Mouse (Mus musculus) neural tube, embryonic 11.5 days (tissue): Measurements from ENCODE around the gene Cideb. TPM values are rescaled to one million over a fixed set of nuclear protein-coding genes. Genes with fewer than 3 reads are reported as not detected.

ENCODE experiments used
- ATAC-seq: fragments of 200-750 bp; cut with Nextera tagmentation; 2 replicates; pipeline ENCODE4 v1.8.0; 2017; ENCODE audit warnings: moderate number of reproducible peaks, mild to moderate bottlenecking, moderate TSS enrichment, moderate library complexity; ENCODE audit not compliant: insufficient read depth, low FRiP score, low TSS enrichment
- DNase-seq: peaks from one replicate; pipeline ENCODE4 v3.0.0-alpha.2; 2015; ENCODE audit warnings: low spot score
- H3K27ac ChIP-seq: fragments of 300-500 bp; sonication (generic); 2 replicates; pipeline ENCODE4 v1.5.1; 2014; ENCODE audit warnings: low read depth, mild to moderate bottlenecking, low read length
- H3K27me3 ChIP-seq: fragments of 300-500 bp; sonication (generic); 2 replicates; pipeline ENCODE4 v1.6.1; 2014; ENCODE audit warnings: mild to moderate bottlenecking, low read length, mixed read lengths; ENCODE audit not compliant: control insufficient read depth, insufficient read depth
- H3K36me3 ChIP-seq: fragments of 300-500 bp; sonication (generic); 2 replicates; pipeline ENCODE4 v1.6.1; 2014; ENCODE audit warnings: mild to moderate bottlenecking, low read length, moderate library complexity, mixed read lengths; ENCODE audit not compliant: control insufficient read depth, insufficient read depth
- H3K4me1 ChIP-seq: fragments of 300-500 bp; sonication (generic); 2 replicates; pipeline ENCODE4 v1.6.1; 2014; ENCODE audit warnings: low read length, mixed read lengths; ENCODE audit not compliant: control insufficient read depth, insufficient read depth
- H3K4me2 ChIP-seq: fragments of 300-500 bp; sonication (generic); 2 replicates; pipeline ENCODE4 v1.6.1; 2014; ENCODE audit warnings: low read depth, mild to moderate bottlenecking, moderate library complexity
- H3K4me3 ChIP-seq: fragments of 300-500 bp; sonication (generic); 2 replicates; pipeline ENCODE4 v1.5.1; 2014; ENCODE audit warnings: low read depth, low read length
- H3K9ac ChIP-seq: fragments of 300-500 bp; sonication (generic); 2 replicates; pipeline ENCODE4 v1.6.1; 2014; ENCODE audit warnings: mild to moderate bottlenecking, low read length
- H3K9me3 ChIP-seq: fragments of 300-500 bp; sonication (generic); 2 replicates; pipeline ENCODE4 v1.6.1; 2016; ENCODE audit warnings: low read length; ENCODE audit not compliant: control insufficient read depth
- WGBS: fragments of 180-500 bp; shearing (Covaris S2); extraction: QIAGEN DNeasy Blood & Tissue Kit; methylation state at CpG from one replicate; pipeline ENCODE4 v1.1.7; 2014; 5-methylcytosine and 5-hydroxymethylcytosine counted together
- polyA plus RNA-seq: library from polyadenylated mRNA; unstranded; fragments of >200 nt; fragmentation: Nextera tagmentation; extraction: Ambion mirVana; gene quantifications from 2 replicates; pipeline ENCODE4 v1.2.1, GENCODE M21; 2014

Cideb gene
- polyA plus RNA-seq, 1 experiment from 2014 or later, result 0.32 TPM

GRCm38 (mm10) chr14:55783171-55783957 lies 25.1 kb upstream of the Cideb start:
- 1% methylated on average over 31 of the region's 31 CpGs for whole genome bisulfite sequencing
- no peak overlapping the region for H3K27ac ChIP-seq

GRCm38 (mm10) chr14:55782361-55782960 lies 24.2 kb upstream of the Cideb start:
- Histone ChIP-seq H3K36me3 (no peaks in the 10 kb centered on the region), H3K4me1 (peaks cover 5% of the 10 kb centered on the region; the same call in 1 of the 2 replicates), H3K27ac (no peak overlapping the region), H3K9ac (no peak overlapping the region), H3K4me2 (peak overlapping the region; percentile 39), H3K27me3 (peaks cover 50% of the 10 kb centered on the region), H3K4me3 (no peak overlapping the region), H3K9me3 (no peaks in the 10 kb centered on the region)
- ATAC-seq, result no peak
- DNase-seq, result no peak
- WGBS, result 47% methylated on average over 9 of the region's 9 CpGs

More at GRCm38 (mm10) chr14:55783171-55783957, 25.1 kb upstream of the Cideb start:
- ATAC-seq (no peak), DNase-seq (peak; percentile 35)
- H3K9ac ChIP-seq, result peak overlapping the region; percentile 37
- no peaks in the 10 kb centered on the region for H3K36me3 ChIP-seq
- H3K9me3 ChIP-seq, result no peaks in the 10 kb centered on the region
- H3K4me2 ChIP-seq, result peak overlapping the region; percentile 39
- H3K4me3 ChIP-seq, result peak overlapping the region; percentile 34
- peaks cover 5% of the 10 kb centered on the region; the same call in 1 of the 2 replicates for H3K4me1 ChIP-seq
- H3K27me3 ChIP-seq, result peaks cover 59% of the 10 kb centered on the region

GRCm38 (mm10) chr14:55781310-55781709 lies 23.1 kb upstream of the Cideb start:
- DNase-seq (peak; percentile 73), ATAC-seq (no peak; the same call in 1 of the 2 replicates)
- WGBS, result 17% methylated on average over 14 of the region's 14 CpGs
- H3K4me2 ChIP-seq, result peak overlapping the region; percentile 23
- H3K9ac ChIP-seq, result 0 out of 2 replicates have a peak overlapping the region, but pooled peaks have one; percentile 11
- no peaks in the 10 kb centered on the region for H3K36me3 ChIP-seq
- peaks cover 5% of the 10 kb centered on the region; the same call in 1 of the 2 replicates for H3K4me1 ChIP-seq
- no peak overlapping the region for H3K27ac ChIP-seq
- H3K4me3 ChIP-seq, result no peak overlapping the region
- H3K9me3 ChIP-seq, result no peaks in the 10 kb centered on the region
- H3K27me3 ChIP-seq, result peaks cover 44% of the 10 kb centered on the region

- peaks cover 43% of the 10 kb centered on the region for H3K27me3 ChIP-seq
- H3K4me2 ChIP-seq, result no peak overlapping the region
- DNase-seq (no peak), ATAC-seq (no peak)
- H3K4me3 ChIP-seq, result no peak overlapping the region
- H3K9ac ChIP-seq, result no peak overlapping the region
- H3K27ac ChIP-seq, result no peak overlapping the region
- H3K4me1 ChIP-seq, result peaks cover 5% of the 10 kb centered on the region; the same call in 1 of the 2 replicates
- no peaks in the 10 kb centered on the region for H3K9me3 ChIP-seq
- 82% methylated on average over 11 of the region's 11 CpGs for WGBS
- no peaks in the 10 kb centered on the region for H3K36me3 ChIP-seq
Measured at GRCm38 (mm10) chr14:55780736-55781135, 22.5 kb upstream of the Cideb start.

- Histone ChIP-seq H3K36me3 (no peaks in the 10 kb centered on the region), H3K27ac (no peak overlapping the region), H3K9me3 (no peaks in the 10 kb centered on the region), H3K4me2 (no peak overlapping the region), H3K4me1 (peaks cover 5% of the 10 kb centered on the region; the same call in 1 of the 2 replicates), H3K4me3 (no peak overlapping the region), H3K27me3 (peaks cover 33% of the 10 kb centered on the region), H3K9ac (no peak overlapping the region)
- 71% methylated on average over 16 of the region's 16 CpGs for WGBS
- DNase-seq (no peak), ATAC-seq (no peak)
Measured at GRCm38 (mm10) chr14:55779656-55780055, 21.4 kb upstream of the Cideb start.

- Histone ChIP-seq H3K4me2 (no peak overlapping the region), H3K27ac (no peak overlapping the region), H3K4me1 (peaks cover 5% of the 10 kb centered on the region; the same call in 1 of the 2 replicates), H3K9ac (no peak overlapping the region), H3K4me3 (no peak overlapping the region), H3K36me3 (no peaks in the 10 kb centered on the region), H3K9me3 (no peaks in the 10 kb centered on the region), H3K27me3 (peaks cover 23% of the 10 kb centered on the region)
- DNase-seq (no peak), ATAC-seq (no peak)
- WGBS, result 91% methylated on average over 15 of the region's 15 CpGs
Measured at GRCm38 (mm10) chr14:55778686-55779085, 20.4 kb upstream of the Cideb start.

GRCm38 (mm10) chr14:55777806-55778205 lies 19.5 kb upstream of the Cideb start:
- DNase-seq, result no peak
- H3K27ac ChIP-seq, result no peak overlapping the region
- no peak overlapping the region for H3K4me3 ChIP-seq
- no peak overlapping the region for H3K9ac ChIP-seq
- ATAC-seq, result no peak
- H3K9me3 ChIP-seq, result no peaks in the 10 kb centered on the region
- WGBS, result 91% methylated on average over 11 of the region's 11 CpGs
- H3K4me1 ChIP-seq, result peaks cover 5% of the 10 kb centered on the region; the same call in 1 of the 2 replicates
- peaks cover 15% of the 10 kb centered on the region for H3K27me3 ChIP-seq
- no peak overlapping the region for H3K4me2 ChIP-seq
- H3K36me3 ChIP-seq, result no peaks in the 10 kb centered on the region

- ATAC-seq (no peak), DNase-seq (no peak)
- Histone ChIP-seq H3K4me1 (peaks cover 5% of the 10 kb centered on the region; the same call in 1 of the 2 replicates), H3K4me2 (no peak overlapping the region), H3K27ac (no peak overlapping the region), H3K9ac (no peak overlapping the region), H3K4me3 (no peak overlapping the region), H3K36me3 (no peaks in the 10 kb centered on the region), H3K27me3 (peaks cover 8% of the 10 kb centered on the region), H3K9me3 (no peaks in the 10 kb centered on the region)
- 55% methylated on average over 3 of the region's 3 CpGs for WGBS
Measured at GRCm38 (mm10) chr14:55777176-55777575, 18.9 kb upstream of the Cideb start.
